Mouse (Mus musculus) liver, adult 2 months (tissue): ENCODE data around the gene Rhox13. TPM values are rescaled to one million over a fixed set of nuclear protein-coding genes. Genes with fewer than 3 reads are reported as not detected.
A peak's percentile ranks its signal among the peaks of the same experiment; 100 is the strongest.

Experiments used
- DNase-seq: peaks from one replicate; pipeline ENCODE4 v3.0.0-alpha.2; 2011; ENCODE audit warnings: low read depth, low spot score; ENCODE audit errors: extremely low read depth
- H3K27ac ChIP-seq: fragments of 200-500 bp; replicated peaks from 2 replicates; pipeline ENCODE4 v1.5.1; 2012; ENCODE audit warnings: low read depth, mild to moderate bottlenecking, control low read depth, inconsistent platforms, low read length; ENCODE audit not compliant: insufficient read depth
- H3K27me3 ChIP-seq: fragments of 200-500 bp; 2 replicates; pipeline ENCODE4 v1.6.1; 2012; ENCODE audit warnings: mild to moderate bottlenecking, moderate library complexity, low read length, inconsistent platforms; ENCODE audit not compliant: control insufficient read depth, insufficient read depth
- H3K36me3 ChIP-seq: fragments of 200-500 bp; 2 replicates; pipeline ENCODE4 v1.6.1; 2012; ENCODE audit warnings: low read length, inconsistent platforms; ENCODE audit not compliant: control insufficient read depth, insufficient read depth
- H3K4me1 ChIP-seq: fragments of 200-500 bp; 2 replicates; pipeline ENCODE4 v1.6.1; 2011; ENCODE audit warnings: low read length; ENCODE audit not compliant: control insufficient read depth, insufficient read depth
- H3K4me3 ChIP-seq: fragments of 200-500 bp; 2 replicates; pipeline ENCODE4 v1.5.1; 2011; ENCODE audit warnings: low read depth, mild to moderate bottlenecking, control low read depth, low read length, moderate library complexity; ENCODE audit not compliant: insufficient read depth
- H3K79me2 ChIP-seq: fragments of 200-500 bp; 2 replicates; pipeline ENCODE4 v1.6.1; 2012; ENCODE audit warnings: inconsistent platforms, mild to moderate bottlenecking, low read length, moderate library complexity; ENCODE audit not compliant: control insufficient read depth, insufficient read depth
- H3K9ac ChIP-seq: fragments of 200-500 bp; 2 replicates; pipeline ENCODE4 v1.6.1; 2012; ENCODE audit warnings: low read depth, mild to moderate bottlenecking, control low read depth, inconsistent platforms, low read length
- CTCF ChIP-seq: fragments of 200-500 bp; IDR thresholded peaks from 2 replicates; pipeline ENCODE4 v1.5.1; 2011; ENCODE audit warnings: low read depth, low read length, control low read depth
- POLR2A ChIP-seq: fragments of 200-500 bp; IDR thresholded peaks from 2 replicates; pipeline ENCODE4 v1.6.1; 2011; ENCODE audit warnings: low read length, control low read depth; ENCODE audit not compliant: insufficient read depth; ENCODE audit errors: extremely low read depth
- WGBS: fragments of 180-500 bp; shearing (Covaris S2); methylation state at CpG from one replicate; pipeline ENCODE4 v1.1.7; 2018; 5-methylcytosine and 5-hydroxymethylcytosine counted together
- polyA plus RNA-seq: library from polyadenylated mRNA; depleted of rRNA; stranded (reverse); fragments of >200 nt; gene quantifications from 2 replicates; pipeline ENCODE4 v1.2.3, GENCODE M21; 2012; rRNA removed
- total RNA-seq: library from RNA; depleted of rRNA; stranded (reverse); fragments of >200 nt; gene quantifications from 2 replicates; pipeline ENCODE4 v1.2.3, GENCODE M21; 2014; rRNA removed

Gene Rhox13
- total RNA-seq (not detected in 2 replicates), polyA plus RNA-seq (not detected in 2 replicates)

GRCm38 (mm10) chrX:38120982-38121381 lies at the start of gene Rhox13:
Rhox13 (plus strand) TSS chrX:38121219.
- H3K36me3 ChIP-seq = no peaks in the 10 kb centered on the region
- DNase-seq = no peak
- no peak within 1 kb of the TSS for H3K27ac ChIP-seq
- H3K4me1 ChIP-seq = no peaks in the 10 kb centered on the region
- no peaks in the 10 kb centered on the region for H3K27me3 ChIP-seq
- 95% methylated on average over 20 of the region's 20 CpGs for WGBS
- no peaks in the 10 kb centered on the region for H3K79me2 ChIP-seq
- no peak within 1 kb of the TSS for H3K9ac ChIP-seq
- no peak within 1 kb of the TSS for H3K4me3 ChIP-seq
- no peak for TF ChIP-seq POLR2A
- no peak for TF ChIP-seq CTCF

DNA sequence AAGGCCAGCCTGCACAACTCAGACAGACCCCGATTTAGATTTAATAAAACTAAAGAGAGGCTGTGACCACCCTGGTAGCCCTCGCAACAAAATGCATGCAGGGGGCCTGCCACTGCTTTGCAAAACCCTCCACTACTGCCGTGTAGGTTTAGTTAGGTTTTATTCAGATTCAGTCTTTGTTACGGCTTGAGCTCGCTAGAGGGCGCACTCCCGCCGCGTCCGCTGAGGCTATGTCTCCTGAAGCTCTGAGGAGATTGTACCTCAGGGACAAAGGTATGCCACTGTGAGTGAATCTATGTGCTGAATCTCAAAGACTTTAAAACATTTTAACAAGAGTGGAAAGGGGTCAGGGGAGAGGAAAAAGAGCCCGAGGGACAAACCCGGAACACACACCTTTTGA lies 36.8 kb upstream of the Rhox13 start:
- Histone ChIP-seq H3K4me3 (no peak overlapping the region), H3K4me1 (no peaks in the 10 kb centered on the region), H3K36me3 (no peaks in the 10 kb centered on the region), H3K27ac (no peak overlapping the region), H3K79me2 (no peaks in the 10 kb centered on the region), H3K27me3 (no peaks in the 10 kb centered on the region), H3K9ac (no peak overlapping the region)
- peak; percentile 87 for TF ChIP-seq CTCF
- TF ChIP-seq POLR2A = no peak
- peak; percentile 24 for DNase-seq
- 6% methylated on average over 12 of the region's 12 CpGs for WGBS

DNA sequence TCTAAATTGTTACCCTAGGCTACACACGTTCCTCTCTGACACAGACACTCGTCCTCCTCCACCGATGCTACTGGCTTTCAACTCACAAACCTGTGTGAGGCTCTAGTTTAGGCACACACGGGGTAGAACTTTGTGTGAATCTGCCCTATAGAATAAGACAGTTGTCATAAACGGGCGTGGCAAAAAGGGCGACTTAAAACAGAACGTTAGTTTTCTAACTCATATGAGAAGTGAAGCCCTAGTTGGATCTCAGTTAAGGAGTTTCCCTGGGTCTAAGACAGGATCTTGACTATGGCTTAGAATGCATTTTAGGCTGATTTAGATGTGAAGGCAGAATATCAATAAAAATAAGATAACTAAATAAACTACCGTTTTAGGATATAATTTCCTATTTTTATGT lies 36.0 kb upstream of the Rhox13 start, which contains the start of gene Rhox11:
Gene Rhox11 (minus strand): TSS at position 101 of the 400 bp plus-strand sequence.
- Histone ChIP-seq H3K27ac (no peak within 1 kb of the TSS), H3K9ac (no peak within 1 kb of the TSS), H3K4me3 (no peak within 1 kb of the TSS), H3K27me3 (no peaks in the 10 kb centered on the region), H3K79me2 (no peaks in the 10 kb centered on the region), H3K36me3 (no peaks in the 10 kb centered on the region), H3K4me1 (no peaks in the 10 kb centered on the region)
- WGBS = 82% methylated on average over 9 of the region's 9 CpGs
- TF ChIP-seq CTCF (no peak), POLR2A (no peak)
- DNase-seq = no peak

GRCm38 (mm10) chrX:38110807-38111206 lies 10.2 kb upstream of the Rhox13 start, which contains the start of gene Rhox12:
Rhox12 (minus strand) TSS chrX:38110907.
- no peaks in the 10 kb centered on the region for H3K27me3 ChIP-seq
- H3K36me3 ChIP-seq = no peaks in the 10 kb centered on the region
- TF ChIP-seq POLR2A = no peak
- TF ChIP-seq CTCF = no peak
- H3K27ac ChIP-seq = no peak within 1 kb of the TSS
- no peaks in the 10 kb centered on the region for H3K79me2 ChIP-seq
- H3K4me3 ChIP-seq = no peak within 1 kb of the TSS
- WGBS = 78% methylated on average over 4 of the region's 4 CpGs
- no peak for DNase-seq
- H3K9ac ChIP-seq = no peak within 1 kb of the TSS
- no peaks in the 10 kb centered on the region for H3K4me1 ChIP-seq

DNA sequence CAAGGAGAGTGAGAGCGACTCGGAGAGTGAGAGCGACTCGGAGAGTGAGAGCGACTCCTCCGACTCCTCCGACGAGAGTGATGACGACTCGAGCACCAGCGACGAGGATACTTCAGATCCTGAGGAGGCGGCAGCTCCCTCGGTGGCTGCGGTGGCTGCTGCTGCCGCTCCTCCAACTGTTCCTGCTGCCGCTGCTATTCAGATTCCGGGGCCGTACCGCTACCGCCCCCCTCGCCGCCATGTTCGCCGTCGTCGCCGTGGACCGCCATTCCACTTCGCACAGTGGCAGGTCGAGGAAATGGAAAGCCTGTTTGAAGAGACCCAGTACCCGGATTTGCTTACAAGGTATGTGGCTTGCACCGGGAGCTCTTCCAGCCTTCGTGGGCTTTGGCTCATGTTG lies 459 bp downstream of the Rhox13 start:
- TF ChIP-seq POLR2A = no peak
- TF ChIP-seq CTCF = no peak
- H3K79me2 ChIP-seq = no peaks in the 10 kb centered on the region
- 85% methylated on average over 34 of the region's 34 CpGs for WGBS
- H3K27me3 ChIP-seq = no peaks in the 10 kb centered on the region
- H3K4me3 ChIP-seq = no peak overlapping the region
- no peaks in the 10 kb centered on the region for H3K4me1 ChIP-seq
- H3K27ac ChIP-seq = no peak overlapping the region
- no peak overlapping the region for H3K9ac ChIP-seq
- no peak for DNase-seq
- H3K36me3 ChIP-seq = no peaks in the 10 kb centered on the region

DNA sequence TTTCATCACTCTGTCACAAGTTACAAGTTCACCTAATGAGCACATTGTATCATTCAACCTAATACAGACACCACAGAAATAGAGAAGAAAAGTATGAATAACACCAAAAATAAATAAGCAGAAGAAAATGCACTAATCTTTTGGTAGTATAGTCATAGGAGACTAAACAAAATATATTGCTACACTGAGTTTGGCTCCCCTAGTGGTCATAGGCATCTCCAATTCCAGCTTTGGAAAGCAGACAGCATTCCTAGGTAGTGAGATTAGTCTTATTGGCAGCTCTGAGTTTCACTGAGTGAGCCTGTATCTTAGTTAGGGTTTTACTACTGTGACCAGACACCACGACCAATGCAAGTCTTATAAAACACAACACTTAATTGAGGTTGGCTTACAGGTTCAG lies 38.1 kb downstream of the Rhox13 start:
- WGBS = 75% methylated on average over 1 of the region's 1 CpGs

More for the DNA sequence above, 38.1 kb downstream of the Rhox13 start:
- Histone ChIP-seq H3K27me3 (no peaks in the 10 kb centered on the region), H3K36me3 (no peaks in the 10 kb centered on the region), H3K4me3 (no peak overlapping the region), H3K27ac (no peak overlapping the region), H3K9ac (no peak overlapping the region), H3K79me2 (no peaks in the 10 kb centered on the region), H3K4me1 (no peaks in the 10 kb centered on the region)
- DNase-seq = no peak
- no peak for TF ChIP-seq POLR2A
- TF ChIP-seq CTCF = no peak
